Mouse (Mus musculus) heart, adult 2 months (tissue): ENCODE data around the gene Timp1.

ENCODE experiments used
- CTCF ChIP-seq: fragments of 200-600 bp; IDR thresholded peaks from 2 replicates; pipeline ENCODE4 v1.8.1; 2022; ENCODE audit warnings: antibody characterized with exemption, mild to moderate bottlenecking, moderate library complexity
- POLR2A ChIP-seq: fragments of 200-500 bp; IDR thresholded peaks from 2 replicates; pipeline ENCODE4 v1.6.1; 2011; ENCODE audit warnings: mild to moderate bottlenecking, low read depth, low read length, control low read depth; ENCODE audit not compliant: insufficient read depth

- TF ChIP-seq CTCF (no peak), POLR2A (no peak)
Observed at GRCm38 (mm10) chrX:20920249-20920843, 50.4 kb downstream of the Timp1 start.
